Mouse (Mus musculus) myocyte (in vitro differentiated cells): ENCODE data around the gene Morc3.

Experiments used
- CEBPB ChIP-seq: IDR thresholded peaks from 2 replicates; pipeline ENCODE4 v1.6.1; 2011; ENCODE audit warnings: mild to moderate bottlenecking, moderate library complexity; ENCODE audit not compliant: poor library complexity, insufficient read depth, severe bottlenecking
- E2F4 ChIP-seq: IDR thresholded peaks from one replicate; pipeline ENCODE4 v1.6.1; 2011; ENCODE audit warnings: mild to moderate bottlenecking, control low read depth, moderate library complexity; ENCODE audit not compliant: insufficient read depth
- MAX ChIP-seq: IDR thresholded peaks from one replicate; pipeline ENCODE4 v1.6.1; 2011; ENCODE audit warnings: low read depth, mild to moderate bottlenecking, control low read depth
- MYOD1 ChIP-seq, 3 experiments: IDR thresholded peaks; one replicate each; pipeline ENCODE4 v1.6.1; 2011; ENCODE audit warnings: control low read depth in 2 of 3, low read depth in 2 of 3, mild to moderate bottlenecking in 2 of 3, moderate library complexity in 1 of 3; ENCODE audit not compliant: insufficient read length in 2 of 3, control insufficient read depth in 1 of 3
- POLR2A ChIP-seq: IDR thresholded peaks from one replicate; pipeline ENCODE4 v1.6.1; 2011; ENCODE audit warnings: low read depth, mild to moderate bottlenecking, control low read depth, moderate library complexity; ENCODE audit not compliant: insufficient read length
- TCF12 ChIP-seq: IDR thresholded peaks from one replicate; pipeline ENCODE4 v1.6.1; 2011; ENCODE audit warnings: mild to moderate bottlenecking, control low read depth; ENCODE audit not compliant: poor library complexity, insufficient read depth, severe bottlenecking
- TCF3 ChIP-seq: IDR thresholded peaks from one replicate; pipeline ENCODE4 v1.6.1; 2011; ENCODE audit warnings: low read depth, control low read depth; ENCODE audit not compliant: insufficient read length
- USF1 ChIP-seq: IDR thresholded peaks from one replicate; pipeline ENCODE4 v1.6.1; 2011; ENCODE audit warnings: low read depth, mild to moderate bottlenecking, control low read depth, moderate library complexity

DNA sequence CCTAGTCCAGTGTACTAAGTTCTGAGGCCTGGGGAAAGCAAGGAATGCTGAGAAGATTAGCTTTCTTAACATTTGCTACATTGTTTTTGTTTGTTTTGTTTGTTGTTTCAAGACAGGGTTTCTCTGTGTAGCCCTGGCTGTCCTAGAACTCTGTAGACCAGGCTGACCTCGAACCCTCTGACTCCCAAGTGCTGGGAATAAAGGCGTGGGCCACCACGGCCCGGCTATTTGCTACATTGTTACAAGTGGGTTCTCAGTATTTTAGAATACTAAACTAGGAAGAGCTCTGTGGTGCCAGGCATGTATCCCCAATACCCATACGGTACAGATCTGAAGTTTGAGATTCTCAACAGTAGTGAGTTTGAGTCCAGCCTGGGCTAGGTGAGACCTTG, 52.8 kb downstream of the Morc3 start:
- TF ChIP-seq POLR2A (no peak), USF1 (no peak), TCF12 (no peak), MAX (no peak), E2F4 (no peak), CEBPB (no peak), MYOD1 (IDR thresholded peaks at IDR 0.05; ENCODE audit: control insufficient read depth in 1 of 3, insufficient read length in 2 of 3, low read depth in 2 of 3) (no peak), TCF3 (no peak)
